Mouse (Mus musculus) heart, postnatal 0 days (tissue): Measurements from ENCODE around the gene Fam71d.

ENCODE experiments used
- CTCF ChIP-seq: IDR thresholded peaks from 2 replicates; pipeline ENCODE4 v1.5.1; 2016; ENCODE audit warnings: antibody characterized with exemption, control low read depth, low read depth
- EP300 ChIP-seq: IDR thresholded peaks from 2 replicates; pipeline ENCODE4 v1.6.1; 2016; ENCODE audit warnings: antibody characterized with exemption, low read depth

DNA sequence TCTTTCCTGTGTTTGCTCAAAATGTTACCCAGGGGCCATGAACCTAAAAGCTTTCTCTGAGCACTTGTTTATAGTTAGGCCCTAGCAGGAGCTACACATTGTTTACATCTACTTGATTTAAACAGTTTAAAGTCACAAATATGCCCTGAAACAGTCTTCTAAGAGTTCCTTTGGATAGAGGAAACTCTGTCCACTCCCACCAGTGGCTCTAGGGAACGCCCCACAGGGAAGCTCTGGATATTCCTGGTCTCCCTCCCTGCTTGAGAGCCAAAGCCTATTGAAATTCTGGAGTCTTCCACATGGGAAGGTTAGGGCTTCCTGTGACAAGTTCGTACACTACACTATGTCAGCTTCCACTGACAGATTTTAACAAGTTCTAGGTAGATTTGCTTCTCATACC lies 48.3 kb downstream of the Fam71d start:
- no peak for TF ChIP-seq CTCF
- TF ChIP-seq EP300 = no peak
